Mouse (Mus musculus) neural tube, embryonic 15.5 days (tissue): ENCODE measurements around the gene Rccd1. TPM values are rescaled to one million over a fixed set of nuclear protein-coding genes. Genes with fewer than 3 reads are reported as not detected.
A peak's percentile ranks its signal among the peaks of the same experiment; 100 is the strongest.

ENCODE experiments used
- ATAC-seq: fragments of 200-750 bp; cut with Nextera tagmentation; 2 replicates; pipeline ENCODE4 v1.8.0; 2017; ENCODE audit warnings: mild to moderate bottlenecking, moderate TSS enrichment, moderate library complexity; ENCODE audit not compliant: low FRiP score
- H3K27ac ChIP-seq: fragments of 300-500 bp; sonication (generic); replicated peaks from 2 replicates; pipeline ENCODE4 v1.5.1; 2015; ENCODE audit warnings: mild to moderate bottlenecking, inconsistent platforms
- H3K27me3 ChIP-seq: fragments of 300-500 bp; sonication (generic); replicated peaks from 2 replicates; pipeline ENCODE4 v1.6.1; 2015; ENCODE audit warnings: inconsistent platforms
- H3K36me3 ChIP-seq: fragments of 300-500 bp; sonication (generic); 2 replicates; pipeline ENCODE4 v1.6.1; 2015; ENCODE audit warnings: inconsistent platforms
- H3K4me1 ChIP-seq: fragments of 300-500 bp; sonication (generic); 2 replicates; pipeline ENCODE4 v1.6.1; 2015; ENCODE audit warnings: inconsistent platforms
- H3K4me2 ChIP-seq: fragments of 300-500 bp; sonication (generic); 2 replicates; pipeline ENCODE4 v1.6.1; 2015; ENCODE audit warnings: inconsistent platforms, mild to moderate bottlenecking, moderate library complexity
- H3K4me3 ChIP-seq: fragments of 300-500 bp; sonication (generic); replicated peaks from 2 replicates; pipeline ENCODE4 v1.5.1; 2015; ENCODE audit warnings: mild to moderate bottlenecking, inconsistent platforms
- H3K9ac ChIP-seq: fragments of 300-500 bp; sonication (generic); replicated peaks from 2 replicates; pipeline ENCODE4 v1.6.1; 2015; ENCODE audit warnings: mild to moderate bottlenecking, inconsistent platforms
- H3K9me3 ChIP-seq: fragments of 300-500 bp; sonication (generic); replicated peaks from 2 replicates; pipeline ENCODE4 v1.6.1; 2016; ENCODE audit warnings: inconsistent platforms
- whole genome bisulfite sequencing: fragments of 180-500 bp; shearing (Covaris S2); methylation state at CpG from one replicate; pipeline ENCODE4 v1.1.7; 2015; ENCODE audit warnings: mixed read lengths; 5-methylcytosine and 5-hydroxymethylcytosine counted together
- polyA plus RNA-seq: library from polyadenylated mRNA; unstranded; fragments of >200 nt; fragmentation: Nextera tagmentation; extraction: Ambion mirVana; gene quantifications from 2 replicates; pipeline ENCODE4 v1.2.1, GENCODE M21; 2015

The Rccd1 gene
- polyA plus RNA-seq = 11.6 and 14.6 TPM in 2 replicates

GRCm38 (mm10) chr7:80324043-80324815, at the start of gene Rccd1:
Gene Rccd1, minus strand, starts transcription at chr7:80324454.
- Histone ChIP-seq H3K36me3 (peaks cover 57% of the 10 kb centered on the region), H3K27ac (peak within 1 kb of the TSS; percentile 96), H3K27me3 (no peaks in the 10 kb centered on the region), H3K9ac (peak within 1 kb of the TSS; percentile 76), H3K4me1 (peaks cover 24% of the 10 kb centered on the region), H3K4me2 (peak within 1 kb of the TSS; percentile 82), H3K4me3 (peak within 1 kb of the TSS; percentile 69), H3K9me3 (no peaks in the 10 kb centered on the region)
- 3% methylated on average over 38 of the region's 38 CpGs for WGBS
- peak; percentile 99 for ATAC-seq

- H3K36me3 ChIP-seq = no peaks in the 10 kb centered on the region
- H3K27ac ChIP-seq = 0 out of 2 replicates have a peak overlapping the region, but pooled peaks have one; percentile 6
- no peak for ATAC-seq
- no peak overlapping the region for H3K9ac ChIP-seq
- H3K4me3 ChIP-seq = no peak overlapping the region
- no peaks in the 10 kb centered on the region for H3K27me3 ChIP-seq
- no peak overlapping the region for H3K4me2 ChIP-seq
- H3K9me3 ChIP-seq = no peaks in the 10 kb centered on the region
- peaks cover 26% of the 10 kb centered on the region for H3K4me1 ChIP-seq
- 72% methylated on average over 12 of the region's 12 CpGs for WGBS
Measured at GRCm38 (mm10) chr7:80373850-80374249, 49.6 kb upstream of the Rccd1 start.

- H3K36me3 ChIP-seq = peaks cover 4% of the 10 kb centered on the region
- ATAC-seq = no peak
- H3K4me3 ChIP-seq = no peak overlapping the region
- no peaks in the 10 kb centered on the region for H3K27me3 ChIP-seq
- no peak overlapping the region for H3K27ac ChIP-seq
- H3K4me2 ChIP-seq = no peak overlapping the region
- H3K4me1 ChIP-seq = peaks cover 29% of the 10 kb centered on the region
- H3K9ac ChIP-seq = no peak overlapping the region
- H3K9me3 ChIP-seq = no peaks in the 10 kb centered on the region
- WGBS = 83% methylated on average over 4 of the region's 4 CpGs
Measured at GRCm38 (mm10) chr7:80373352-80373751, 49.1 kb upstream of the Rccd1 start.

- Histone ChIP-seq H3K4me2 (no peak overlapping the region), H3K4me1 (peaks cover 29% of the 10 kb centered on the region), H3K4me3 (no peak overlapping the region), H3K36me3 (peaks cover 11% of the 10 kb centered on the region), H3K27ac (no peak overlapping the region), H3K9ac (no peak overlapping the region), H3K27me3 (no peaks in the 10 kb centered on the region), H3K9me3 (no peaks in the 10 kb centered on the region)
- no peak for ATAC-seq
- 55% methylated on average over 2 of the region's 2 CpGs for WGBS
Measured at GRCm38 (mm10) chr7:80372667-80373066, 48.4 kb upstream of the Rccd1 start.

- Histone ChIP-seq H3K4me3 (no peak overlapping the region), H3K4me1 (peaks cover 29% of the 10 kb centered on the region), H3K27ac (no peak overlapping the region), H3K27me3 (no peaks in the 10 kb centered on the region), H3K36me3 (peaks cover 16% of the 10 kb centered on the region), H3K9ac (no peak overlapping the region), H3K4me2 (no peak overlapping the region), H3K9me3 (no peaks in the 10 kb centered on the region)
- no peak for ATAC-seq
- WGBS = 90% methylated on average over 3 of the region's 3 CpGs
Measured at GRCm38 (mm10) chr7:80372166-80372565, 47.9 kb upstream of the Rccd1 start.

- H3K27me3 ChIP-seq = no peaks in the 10 kb centered on the region
- H3K27ac ChIP-seq = peak within 1 kb of the TSS; percentile 91
- ATAC-seq = peak; percentile 84
- peak within 1 kb of the TSS; percentile 95 for H3K9ac ChIP-seq
- H3K4me1 ChIP-seq = peaks cover 29% of the 10 kb centered on the region
- WGBS = under 1% methylated on average over 80 of the region's 86 CpGs
- H3K4me2 ChIP-seq = peak within 1 kb of the TSS; percentile 68
- H3K4me3 ChIP-seq = peak within 1 kb of the TSS; percentile 89
- H3K9me3 ChIP-seq = no peaks in the 10 kb centered on the region
- peaks cover 25% of the 10 kb centered on the region for H3K36me3 ChIP-seq
Measured at GRCm38 (mm10) chr7:80371041-80371751, 46.9 kb upstream of the Rccd1 start, which contains the start of gene Man2a2. Gene Man2a2, minus strand, starts transcription at chr7:80371375.

- ATAC-seq = peak; percentile 82
- H3K9me3 ChIP-seq = no peaks in the 10 kb centered on the region
- peaks cover 25% of the 10 kb centered on the region for H3K4me1 ChIP-seq
- peak overlapping the region; percentile 68 for H3K4me2 ChIP-seq
- no peaks in the 10 kb centered on the region for H3K27me3 ChIP-seq
- under 1% methylated on average over 31 of the region's 31 CpGs for WGBS
- H3K36me3 ChIP-seq = peaks cover 31% of the 10 kb centered on the region
- H3K27ac ChIP-seq = peak overlapping the region; percentile 91
- H3K4me3 ChIP-seq = peak overlapping the region; percentile 89
- peak overlapping the region; percentile 95 for H3K9ac ChIP-seq
Measured at GRCm38 (mm10) chr7:80370649-80371040, 46.4 kb upstream of the Rccd1 start.

- H3K27ac ChIP-seq = peak overlapping the region; percentile 91
- no peaks in the 10 kb centered on the region for H3K27me3 ChIP-seq
- ATAC-seq = no peak
- no peaks in the 10 kb centered on the region for H3K9me3 ChIP-seq
- peak overlapping the region; percentile 68 for H3K4me2 ChIP-seq
- peak overlapping the region; percentile 89 for H3K4me3 ChIP-seq
- 43% methylated on average over 4 of the region's 4 CpGs for WGBS
- H3K36me3 ChIP-seq = peaks cover 31% of the 10 kb centered on the region
- H3K4me1 ChIP-seq = peaks cover 25% of the 10 kb centered on the region
- H3K9ac ChIP-seq = peak overlapping the region; percentile 95
Measured at GRCm38 (mm10) chr7:80369967-80370431, 45.7 kb upstream of the Rccd1 start.

GRCm38 (mm10) chr7:80369461-80369860, 45.2 kb upstream of the Rccd1 start:
- WGBS = 71% methylated on average over 5 of the region's 5 CpGs
- H3K27ac ChIP-seq = no peak overlapping the region
- peak overlapping the region; percentile 95 for H3K9ac ChIP-seq
- peak overlapping the region; percentile 68 for H3K4me2 ChIP-seq
- no peak for ATAC-seq
- H3K9me3 ChIP-seq = no peaks in the 10 kb centered on the region
- peak overlapping the region; percentile 89 for H3K4me3 ChIP-seq
- peaks cover 25% of the 10 kb centered on the region for H3K4me1 ChIP-seq
- peaks cover 36% of the 10 kb centered on the region for H3K36me3 ChIP-seq
- no peaks in the 10 kb centered on the region for H3K27me3 ChIP-seq

- Histone ChIP-seq H3K4me2 (peak overlapping the region; percentile 68), H3K4me3 (no peak overlapping the region), H3K27me3 (no peaks in the 10 kb centered on the region), H3K36me3 (peaks cover 43% of the 10 kb centered on the region), H3K4me1 (peaks cover 25% of the 10 kb centered on the region), H3K27ac (no peak overlapping the region), H3K9me3 (no peaks in the 10 kb centered on the region), H3K9ac (no peak overlapping the region)
- no peak for ATAC-seq
- WGBS = 87% methylated on average over 20 of the region's 20 CpGs
Measured at GRCm38 (mm10) chr7:80368635-80369421, 44.6 kb upstream of the Rccd1 start.

GRCm38 (mm10) chr7:80368009-80368408, 43.8 kb upstream of the Rccd1 start:
- H3K4me1 ChIP-seq = peaks cover 25% of the 10 kb centered on the region
- 94% methylated on average over 9 of the region's 9 CpGs for WGBS
- H3K9me3 ChIP-seq = no peaks in the 10 kb centered on the region
- no peak for ATAC-seq
- H3K36me3 ChIP-seq = peaks cover 51% of the 10 kb centered on the region
- H3K4me3 ChIP-seq = no peak overlapping the region
- no peak overlapping the region for H3K27ac ChIP-seq
- no peak overlapping the region for H3K9ac ChIP-seq
- H3K27me3 ChIP-seq = no peaks in the 10 kb centered on the region
- H3K4me2 ChIP-seq = no peak overlapping the region
